Mouse (Mus musculus) heart, adult 11 months (tissue): Measurements from ENCODE around the gene Hspa1b.
"Not testable (repeated sequence)": the region's sequence is repeated elsewhere in the genome, so short reads cannot be mapped to it uniquely, and the experiment has no call there.

ENCODE experiments used
- DNase-seq: peaks from one replicate; pipeline ENCODE4 v3.0.0; 2022

Gene Hspa1b

GRCm38 (mm10) chr17:34959130-34959778, at the start of gene Hspa1b:
Gene Hspa1b (minus strand): TSS chr17:34959238.
- DNase-seq: peak; percentile 99

- DNase-seq: no peak
Measured at GRCm38 (mm10) chr17:35007387-35007991, 48.5 kb upstream of the Hspa1b start.

GRCm38 (mm10) chr17:35005902-35006301, 46.9 kb upstream of the Hspa1b start:
- not testable (repeated sequence) for DNase-seq

GRCm38 (mm10) chr17:35005158-35005557, 46.1 kb upstream of the Hspa1b start:
- peak; percentile 90 for DNase-seq

- DNase-seq: peak; percentile 85
Measured at GRCm38 (mm10) chr17:35004075-35004717, 45.2 kb upstream of the Hspa1b start.

GRCm38 (mm10) chr17:35003022-35003838, 44.2 kb upstream of the Hspa1b start:
- DNase-seq: peak; percentile 86

GRCm38 (mm10) chr17:35002153-35002865, 43.3 kb upstream of the Hspa1b start:
- DNase-seq: peak; percentile 92

DNA sequence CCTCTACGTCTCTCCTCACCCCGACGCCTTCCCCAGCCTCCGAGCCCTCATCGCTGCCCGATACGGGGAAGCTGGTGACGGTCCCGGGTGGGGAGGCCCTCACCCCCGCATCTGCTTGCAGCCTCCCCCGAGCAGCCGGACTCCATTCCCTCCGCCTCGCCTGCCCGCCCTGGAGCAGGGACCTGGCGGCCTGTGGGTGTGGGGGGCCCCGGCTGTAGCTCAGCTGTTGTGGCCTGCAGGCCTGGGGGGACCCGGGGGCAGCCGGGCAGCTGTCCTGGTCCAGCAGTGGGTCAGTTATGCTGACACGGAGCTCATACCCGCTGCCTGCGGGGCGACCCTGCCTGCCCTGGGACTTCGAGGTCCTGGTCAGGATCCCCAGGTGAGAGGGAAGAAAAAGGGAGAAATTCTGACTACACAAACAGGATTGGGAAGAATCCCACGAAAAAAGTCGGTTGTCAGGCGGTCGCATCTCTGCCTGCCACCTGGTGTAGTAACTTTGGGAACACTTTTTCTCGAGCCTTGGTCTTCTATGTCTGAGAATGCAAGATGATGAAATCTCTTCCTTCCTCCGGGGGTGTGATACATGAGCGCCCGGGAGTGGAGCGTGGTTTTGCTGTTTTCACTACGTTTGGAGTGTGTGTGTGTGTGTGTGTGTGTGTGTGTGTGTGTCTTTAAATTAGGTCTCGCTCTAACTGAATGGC, 42.6 kb upstream of the Hspa1b start:
- no peak for DNase-seq

DNA sequence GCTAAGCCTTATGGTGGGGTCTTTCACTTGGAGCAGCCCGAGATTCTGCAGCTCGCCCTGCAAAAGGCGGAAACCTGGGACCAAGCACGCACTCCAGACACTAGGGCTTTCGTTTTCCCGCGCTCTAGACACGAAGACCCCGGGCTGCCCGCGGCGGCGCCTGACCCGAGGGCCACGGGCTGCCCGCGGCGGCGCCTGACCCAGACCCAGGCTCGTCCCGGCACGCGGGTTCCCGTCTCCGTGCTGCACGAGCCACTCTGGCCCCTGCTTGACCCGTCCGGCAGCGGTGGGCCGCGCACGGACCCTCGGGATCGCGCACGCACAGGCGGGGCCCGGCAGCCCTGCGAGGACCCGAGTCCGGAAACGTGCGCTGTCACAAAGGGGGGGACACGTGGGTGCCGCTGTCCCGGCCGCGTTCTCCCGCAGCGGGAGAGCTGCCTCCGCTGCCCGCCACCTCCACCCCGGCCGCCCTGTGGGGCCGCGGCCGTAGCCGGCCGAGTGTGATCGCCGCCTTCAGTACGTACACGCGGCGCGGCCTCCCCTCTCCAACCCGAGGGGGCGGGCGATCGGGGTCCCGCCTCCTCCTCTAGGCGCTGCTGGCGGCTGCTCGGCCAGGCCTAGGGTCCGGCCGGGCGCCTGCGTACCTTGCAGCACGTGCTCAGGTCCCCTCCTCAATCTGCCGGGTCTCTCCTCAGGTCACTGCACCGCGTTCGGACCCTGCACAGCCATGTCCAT, 41.8 kb upstream of the Hspa1b start, which contains the start of gene Vars:
Gene Vars (plus strand): TSS at position 271 of the 735 bp plus-strand sequence.
- peak; percentile 99 for DNase-seq

DNA sequence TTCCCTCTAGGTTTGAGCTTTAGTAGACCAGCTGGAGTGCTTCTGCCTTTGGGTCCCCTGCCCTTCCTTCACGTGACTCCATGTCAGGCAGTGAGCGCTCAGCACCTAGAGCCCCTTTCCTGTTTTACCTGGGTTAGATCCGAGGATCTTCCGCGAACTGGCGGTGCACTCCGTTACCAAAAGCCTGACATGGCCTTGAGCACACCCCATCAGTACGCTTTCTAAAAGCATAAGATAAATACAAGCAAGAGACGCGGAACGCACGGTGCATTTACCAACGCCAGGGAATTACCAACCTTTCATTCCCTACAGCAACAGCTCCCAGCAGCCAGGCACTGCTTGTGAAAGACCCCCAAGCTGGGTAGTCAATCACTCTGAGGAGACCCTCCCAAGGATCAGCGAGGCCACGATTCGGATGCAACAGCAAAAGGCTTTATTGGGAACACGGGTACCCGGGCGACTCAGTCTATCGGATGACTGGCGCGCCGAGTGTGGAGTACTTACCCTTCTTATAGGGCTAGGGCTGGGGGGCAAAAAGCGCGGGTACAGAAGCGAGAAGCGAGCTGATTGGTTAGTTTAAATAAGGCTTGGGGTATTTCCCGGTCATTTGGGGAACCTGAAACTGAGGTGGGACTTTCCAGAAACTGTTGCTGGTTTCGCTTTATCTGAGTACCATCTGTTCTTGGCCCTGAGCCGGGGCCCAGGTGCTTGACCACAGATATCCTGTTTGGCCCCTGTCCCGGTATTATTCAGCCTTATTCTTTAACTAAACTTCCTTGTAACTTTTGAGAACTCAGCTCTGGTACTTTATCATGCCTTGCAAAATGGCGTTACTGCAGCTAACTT, 41.1 kb upstream of the Hspa1b start:
- peak; percentile 93 for DNase-seq

GRCm38 (mm10) chr17:34998526-34999430, 39.7 kb upstream of the Hspa1b start:
- peak; percentile 91 for DNase-seq

DNA sequence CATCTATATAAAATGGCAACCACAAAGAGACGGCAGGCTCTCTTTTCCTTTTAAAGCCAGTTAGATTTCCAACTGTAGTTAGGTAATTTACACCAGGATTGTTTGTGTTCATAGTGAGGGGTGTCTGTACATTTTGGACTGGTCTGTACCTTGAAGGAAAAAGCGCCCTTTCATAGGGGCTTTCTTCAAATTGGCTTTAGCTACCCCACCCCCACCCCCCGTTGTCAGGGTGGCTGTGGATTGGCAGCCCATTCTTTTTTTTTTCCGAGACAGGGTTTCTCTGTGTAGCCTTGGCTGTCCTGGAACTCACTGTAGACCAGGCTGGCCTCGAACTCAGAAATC, 38.1 kb upstream of the Hspa1b start:
- DNase-seq: no peak

DNA sequence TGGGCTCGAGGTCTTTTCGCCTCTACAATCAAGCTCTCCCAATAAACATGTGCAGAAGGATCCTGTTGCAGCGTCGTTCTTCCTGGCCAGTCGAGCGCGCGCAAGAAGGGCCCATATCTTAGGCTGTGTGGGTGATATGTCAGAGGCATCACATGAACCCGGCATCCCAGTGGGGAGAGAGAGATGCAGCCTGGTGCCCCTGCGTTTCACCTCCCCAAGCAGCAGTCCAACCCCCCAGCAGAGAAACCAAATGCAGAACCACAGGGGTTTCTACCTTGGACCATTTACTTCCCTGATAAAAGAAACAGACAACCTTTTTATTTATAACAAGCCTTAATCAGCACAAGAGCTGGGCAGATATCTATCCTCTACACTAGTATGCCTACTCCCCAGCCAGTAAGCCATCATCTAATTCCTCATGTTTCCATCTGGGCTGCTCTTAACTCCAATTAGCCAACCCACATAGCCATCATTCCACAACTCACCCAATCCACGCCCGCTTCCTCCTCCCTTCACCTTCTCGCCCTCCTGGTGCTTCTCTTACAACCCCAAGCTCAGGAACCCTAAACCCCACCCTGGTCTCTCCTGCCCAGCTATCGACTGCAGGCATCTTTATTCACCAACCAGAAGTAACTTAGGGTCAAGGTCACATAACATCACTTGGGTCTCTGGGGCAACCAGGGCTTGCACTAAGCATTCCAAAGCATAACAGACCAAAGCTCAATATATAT, 37.5 kb upstream of the Hspa1b start:
- peak; percentile 83 for DNase-seq

DNA sequence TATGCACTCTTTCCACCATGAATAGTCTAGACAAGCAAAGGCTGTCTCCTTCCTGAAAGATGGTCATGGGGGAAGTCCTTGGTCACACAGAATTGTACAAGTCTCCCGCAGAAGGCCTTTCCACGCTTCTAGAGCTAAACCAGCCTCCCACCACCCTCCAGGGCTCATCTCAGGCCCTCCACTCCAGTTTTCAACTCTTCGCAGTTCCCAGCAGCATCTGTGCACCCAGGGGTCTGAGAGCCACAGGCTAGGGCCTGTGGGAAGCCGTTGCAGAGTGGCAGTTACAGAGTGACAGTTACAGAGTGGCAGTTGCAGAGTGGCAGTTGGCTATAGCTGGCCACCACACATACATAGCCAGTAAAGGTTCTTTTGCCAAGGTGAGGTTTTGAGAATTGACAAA, 36.9 kb upstream of the Hspa1b start:
- DNase-seq: peak; percentile 86

DNA sequence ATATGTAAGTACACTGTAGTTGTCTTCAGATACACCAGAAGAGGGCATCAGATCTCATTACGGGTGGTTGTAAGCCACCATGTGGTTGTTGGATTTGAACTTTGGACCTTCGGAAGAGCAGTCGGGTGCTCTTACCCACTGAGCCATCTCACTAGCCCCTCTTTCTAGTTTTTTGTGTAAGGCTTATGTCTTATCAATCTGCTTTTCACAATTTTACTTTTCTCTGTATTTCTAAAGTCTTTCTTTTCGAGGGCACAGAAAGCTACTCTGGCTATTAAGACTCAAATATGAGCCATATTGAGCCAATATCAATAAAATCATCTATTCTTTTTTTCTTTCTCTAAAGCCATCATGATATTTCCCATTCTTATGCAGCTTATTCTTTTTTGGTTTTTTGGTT, 36.2 kb upstream of the Hspa1b start:
- not testable (repeated sequence) for DNase-seq

DNA sequence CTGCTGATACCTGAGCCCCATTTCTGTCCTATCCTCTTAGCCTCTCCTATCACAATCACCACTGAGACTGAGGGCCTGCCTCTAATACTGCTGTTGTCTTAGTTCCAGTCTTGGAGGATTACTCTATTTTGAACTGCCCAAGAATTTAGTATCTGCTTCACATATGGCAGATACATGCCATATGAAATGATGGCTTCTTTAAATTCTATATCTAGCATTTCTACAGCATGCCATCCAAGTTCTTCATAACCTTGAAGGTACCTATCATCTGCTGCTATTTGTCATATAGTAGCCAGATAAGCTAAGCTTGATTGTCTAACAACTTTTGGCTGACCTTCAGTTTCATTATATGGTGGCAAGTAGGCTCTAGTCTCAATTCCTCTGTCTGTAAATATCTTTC, 35.7 kb upstream of the Hspa1b start:
- no peak for DNase-seq

- DNase-seq: no peak
Measured at GRCm38 (mm10) chr17:34984218-34984617, 25.2 kb upstream of the Hspa1b start.

DNA sequence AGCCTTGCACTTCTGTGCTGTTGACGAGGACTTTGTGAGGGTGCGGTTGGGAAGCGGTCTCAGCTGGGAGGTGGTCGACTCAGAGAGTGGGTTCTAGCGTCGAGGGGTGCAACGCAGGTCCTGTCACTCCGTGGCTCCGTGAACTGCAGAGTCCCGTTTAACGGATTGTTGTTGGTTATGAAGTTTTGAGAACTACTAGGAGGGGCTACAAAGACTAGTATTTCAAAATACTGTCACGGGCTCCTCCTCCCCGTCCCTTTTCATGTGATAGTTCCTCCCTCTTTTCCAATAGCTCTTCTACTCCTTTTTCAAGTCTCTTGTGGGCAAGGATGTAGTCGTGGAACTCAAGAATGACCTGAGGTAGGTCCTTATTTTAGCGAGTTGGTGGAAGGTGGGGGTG, 23.3 kb upstream of the Hspa1b start:
- no peak for DNase-seq
